Mouse (Mus musculus) cortical plate, adult 2 months (tissue): Measurements from ENCODE around the gene Daxx.
"Not testable (repeated sequence)": the region's sequence is repeated elsewhere in the genome, so short reads cannot be mapped to it uniquely, and the experiment has no call there.

ENCODE experiments used
- CTCF ChIP-seq: fragments of 200-500 bp; IDR thresholded peaks from 2 replicates; pipeline ENCODE4 v1.5.1; 2011; ENCODE audit warnings: mild to moderate bottlenecking, control low read depth, low read length; ENCODE audit not compliant: insufficient read depth; ENCODE audit errors: extremely low read depth
- POLR2A ChIP-seq: fragments of 200-500 bp; IDR thresholded peaks from 2 replicates; pipeline ENCODE4 v1.6.1; 2011; ENCODE audit warnings: mild to moderate bottlenecking, low read length, control low read depth; ENCODE audit not compliant: insufficient read depth; ENCODE audit errors: extremely low read depth

DNA sequence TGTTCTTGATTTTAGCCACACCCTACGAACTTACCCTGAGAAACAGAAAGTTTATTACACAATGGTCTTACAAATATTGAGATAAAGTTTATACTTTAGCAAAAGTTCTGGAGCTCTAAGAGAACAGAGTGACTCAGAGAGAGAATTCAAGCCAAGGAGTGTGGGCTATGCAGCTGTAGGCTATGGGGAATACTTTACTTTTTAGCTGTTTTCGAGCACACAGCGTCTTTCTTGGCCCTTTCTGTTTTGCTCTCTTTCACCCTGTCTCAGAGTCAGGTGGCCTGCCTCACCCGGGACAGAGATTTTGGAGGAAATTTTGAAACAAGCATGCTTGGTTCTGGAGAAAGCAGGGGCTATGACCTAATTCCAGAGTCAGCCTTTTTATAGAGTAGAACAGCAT, 11.0 kb upstream of the Daxx start:
- not testable (repeated sequence) for TF ChIP-seq POLR2A, CTCF
